Mouse (Mus musculus) lung, adult 18-20 months (tissue): ENCODE measurements around the gene Gm14214.

Source experiments
- DNase-seq, 2 experiments: peaks; one replicate each; pipeline ENCODE4 v3.0.0; 2022; ENCODE audit warnings: mixed read lengths in 2 of 2

The Gm14214 gene

DNA sequence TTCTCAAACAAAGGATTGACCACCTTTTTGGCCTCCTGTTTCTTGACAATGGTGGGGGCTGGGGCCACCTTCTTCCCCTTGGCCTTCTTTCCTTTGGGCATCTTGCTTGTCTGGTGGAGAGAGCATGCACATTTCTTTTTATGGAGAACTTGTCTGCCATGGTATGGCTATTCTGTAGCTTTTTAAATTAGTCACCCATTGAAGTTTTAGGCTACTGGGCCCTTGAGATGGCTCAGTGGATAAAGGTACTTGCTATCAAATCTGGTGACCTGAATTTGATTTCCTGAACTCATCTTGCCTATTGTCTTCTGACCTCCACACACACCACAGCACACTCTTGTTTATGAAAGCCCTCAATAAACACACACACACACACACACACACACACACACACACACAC is at the start of gene Gm14214:
TSS of gene Gm14214 (minus strand) at position 101 of the 400 bp plus-strand sequence.
- no peak for DNase-seq

DNA sequence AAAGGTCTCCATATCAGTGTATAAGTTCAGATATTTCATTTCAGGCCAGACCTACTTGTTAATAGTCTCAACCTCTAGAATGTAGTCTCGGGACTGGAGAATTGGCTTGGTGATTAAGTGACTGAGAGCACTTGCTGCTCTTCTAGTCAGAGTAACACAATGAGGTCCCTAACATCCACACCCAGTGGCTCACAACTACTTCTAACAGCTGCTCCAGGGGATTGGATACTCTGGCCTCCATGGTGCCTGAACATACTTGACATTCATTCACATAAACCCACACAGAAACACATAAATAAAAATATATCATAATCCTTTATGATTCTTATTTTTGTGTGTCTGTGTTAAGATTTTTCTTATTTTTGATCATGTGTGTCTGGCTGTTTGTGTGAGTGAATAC is 48.8 kb upstream of the Gm14214 start:
- DNase-seq: no peak

DNA sequence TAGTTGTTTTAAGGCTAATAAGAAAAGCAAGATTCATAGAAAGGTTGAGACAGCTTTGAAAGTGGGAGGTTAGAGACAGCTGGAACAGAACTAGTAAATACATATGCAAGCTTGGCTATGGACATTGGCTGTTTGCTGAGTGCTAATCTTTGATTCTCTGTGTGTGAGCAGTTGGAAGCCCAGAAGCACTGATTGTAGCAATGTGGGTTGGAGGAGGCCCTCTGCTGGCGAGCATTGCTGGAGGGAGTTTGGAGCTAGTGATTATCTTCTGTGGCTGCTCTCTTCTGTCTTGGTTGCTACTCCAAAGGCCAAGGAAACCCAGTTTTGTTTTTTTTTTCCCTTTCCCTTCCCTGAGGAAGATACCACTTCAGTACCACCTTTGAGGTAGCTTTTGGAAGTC is 48.0 kb upstream of the Gm14214 start:
- peak; percentile 21 to 42 for DNase-seq

DNA sequence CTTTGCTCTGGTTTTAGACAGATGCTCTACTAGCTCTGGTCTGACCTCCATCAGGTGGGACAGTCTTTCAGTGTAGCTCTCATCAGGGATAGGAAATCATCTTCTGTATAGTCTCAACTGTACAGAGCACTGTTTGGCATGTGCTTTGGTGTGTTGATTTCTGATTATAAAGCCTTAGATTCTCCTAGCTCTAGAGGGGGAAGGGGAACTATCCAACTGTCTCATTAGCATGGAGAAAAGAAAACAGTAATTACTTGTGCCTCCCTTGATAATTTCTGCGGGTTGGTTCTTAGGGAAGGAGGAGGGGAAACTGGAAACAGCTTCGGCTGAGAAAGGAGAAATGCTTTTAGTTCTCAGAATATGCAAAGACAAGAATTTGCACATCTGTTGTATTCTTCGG is 47.3 kb upstream of the Gm14214 start:
- no peak for DNase-seq

DNA sequence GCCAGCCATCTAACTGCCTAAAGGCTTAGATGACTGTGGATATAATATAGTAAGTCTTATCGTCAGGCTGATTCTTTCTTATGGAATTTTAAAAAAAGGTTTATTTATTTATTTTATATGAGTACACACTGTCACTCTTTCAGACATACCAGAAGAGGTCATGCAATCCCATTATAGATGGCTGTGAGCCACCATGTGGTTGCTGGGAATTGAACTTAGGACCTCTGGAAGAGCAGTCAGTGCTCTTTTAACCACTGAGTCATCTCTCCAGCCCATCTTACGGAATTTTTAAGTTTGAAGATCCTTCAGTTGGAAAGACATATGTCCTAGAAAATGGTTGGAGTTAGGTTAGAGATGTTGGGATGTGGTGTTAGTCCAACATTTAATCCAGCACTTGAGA is 43.6 kb upstream of the Gm14214 start:
- DNase-seq: no peak

DNA sequence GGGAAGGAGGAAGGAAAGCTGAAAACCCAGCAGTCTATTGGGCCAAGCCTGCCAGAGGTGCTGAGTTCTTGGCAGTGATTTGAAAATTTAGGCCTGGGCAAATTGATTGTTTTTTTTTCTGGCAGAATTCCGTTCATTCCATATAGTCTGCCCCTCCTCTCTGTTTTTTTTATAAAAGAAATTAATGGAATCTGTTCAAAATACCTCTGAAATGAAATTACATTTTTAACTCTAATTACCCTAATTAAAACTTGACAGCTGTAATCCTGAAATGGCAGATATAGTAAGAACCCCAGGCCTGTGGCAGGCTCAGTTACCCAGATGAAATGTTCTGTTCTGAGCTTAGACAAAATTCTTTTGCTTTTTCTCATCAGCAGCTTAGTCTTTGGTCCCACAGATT is 41.0 kb upstream of the Gm14214 start:
- no peak for DNase-seq

DNA sequence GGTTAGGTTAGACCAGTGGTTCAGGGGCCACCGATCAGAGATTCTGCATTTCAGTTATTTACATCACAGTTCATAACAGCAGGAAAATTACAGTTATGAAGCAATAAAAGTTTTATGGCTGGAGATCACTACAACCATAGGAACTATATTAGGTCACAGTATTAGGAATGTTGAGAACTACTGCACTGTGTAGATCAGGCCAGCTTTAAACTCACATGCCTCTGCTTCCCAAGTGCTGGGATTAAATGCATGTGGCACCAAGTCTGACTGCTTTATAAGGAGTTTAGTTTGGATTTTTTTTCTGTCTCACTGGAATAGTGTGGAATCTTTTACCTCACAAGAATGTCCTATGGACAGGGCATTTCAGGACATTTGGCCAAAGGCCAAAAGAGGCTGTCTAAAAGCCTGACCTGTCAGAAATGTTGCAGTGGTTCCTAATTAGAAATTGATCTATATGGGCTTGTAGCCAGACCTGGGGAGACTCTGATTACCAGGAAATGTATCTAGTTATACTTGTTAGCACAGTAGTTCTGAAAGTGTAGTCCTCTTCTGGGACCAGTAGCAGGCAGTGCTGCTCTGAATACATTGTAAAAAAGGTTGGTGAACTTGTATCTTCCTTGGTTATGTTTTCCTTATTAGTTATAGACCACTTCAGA is 39.4 kb upstream of the Gm14214 start:
- peak in 1 of 2 experiments; percentile 34 for DNase-seq

DNA sequence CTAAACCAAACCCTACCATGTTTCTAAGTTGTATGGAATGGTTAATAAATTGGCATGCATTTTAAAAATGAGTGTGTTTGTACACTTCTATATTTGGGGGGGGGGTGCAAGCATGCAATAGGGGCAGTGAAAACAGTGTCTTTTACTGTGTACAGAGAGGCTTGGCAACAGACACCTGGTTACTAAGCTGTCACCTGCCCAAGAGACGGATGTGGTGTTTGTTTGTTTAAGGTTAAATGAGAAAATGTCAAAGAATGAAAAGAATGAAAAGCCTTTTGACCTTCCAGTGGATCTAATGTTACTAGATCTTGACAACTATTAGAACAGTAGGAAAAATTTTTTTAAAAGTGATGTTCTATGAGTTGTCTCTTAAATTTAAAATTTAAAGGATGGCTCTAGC is 37.9 kb upstream of the Gm14214 start:
- no peak for DNase-seq

DNA sequence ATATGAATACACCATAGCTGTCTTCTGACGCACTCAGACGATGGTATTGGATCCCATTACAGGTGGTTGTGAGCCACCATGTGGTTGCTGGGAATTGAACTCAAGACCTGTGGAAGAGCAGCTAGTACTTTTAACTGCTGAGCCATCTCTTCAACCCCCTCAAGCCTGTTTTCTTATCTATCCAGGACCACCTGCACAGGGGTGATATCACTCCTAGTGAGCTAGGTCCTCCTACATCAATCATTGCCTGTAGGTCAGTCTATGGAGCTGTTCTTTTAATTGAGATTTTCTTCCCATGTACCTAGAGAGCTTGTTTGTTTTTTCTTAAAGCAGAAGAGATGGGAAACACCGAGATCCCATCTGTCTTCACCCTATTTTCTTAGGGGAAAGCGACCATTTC is 34.0 kb upstream of the Gm14214 start:
- no peak for DNase-seq

DNA sequence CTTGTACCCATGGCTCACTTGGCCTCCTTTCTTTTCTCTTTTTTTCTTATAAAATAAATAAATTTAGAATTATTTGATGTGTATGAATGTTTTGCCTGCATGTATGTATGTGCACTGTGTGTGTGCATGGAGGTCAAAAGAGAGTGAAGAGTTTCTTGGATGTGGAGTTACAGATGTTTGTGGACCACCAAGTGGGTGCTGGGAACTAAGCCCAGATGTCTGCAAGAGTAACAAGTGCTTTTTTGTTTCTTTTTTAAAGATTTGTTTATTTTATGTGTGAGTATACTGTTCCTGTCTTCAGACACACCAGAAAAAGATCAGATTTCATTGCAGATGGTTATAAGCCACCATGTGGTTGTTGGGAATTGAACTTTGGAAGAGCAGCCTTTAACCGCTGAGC is 33.5 kb upstream of the Gm14214 start:
- no peak for DNase-seq

DNA sequence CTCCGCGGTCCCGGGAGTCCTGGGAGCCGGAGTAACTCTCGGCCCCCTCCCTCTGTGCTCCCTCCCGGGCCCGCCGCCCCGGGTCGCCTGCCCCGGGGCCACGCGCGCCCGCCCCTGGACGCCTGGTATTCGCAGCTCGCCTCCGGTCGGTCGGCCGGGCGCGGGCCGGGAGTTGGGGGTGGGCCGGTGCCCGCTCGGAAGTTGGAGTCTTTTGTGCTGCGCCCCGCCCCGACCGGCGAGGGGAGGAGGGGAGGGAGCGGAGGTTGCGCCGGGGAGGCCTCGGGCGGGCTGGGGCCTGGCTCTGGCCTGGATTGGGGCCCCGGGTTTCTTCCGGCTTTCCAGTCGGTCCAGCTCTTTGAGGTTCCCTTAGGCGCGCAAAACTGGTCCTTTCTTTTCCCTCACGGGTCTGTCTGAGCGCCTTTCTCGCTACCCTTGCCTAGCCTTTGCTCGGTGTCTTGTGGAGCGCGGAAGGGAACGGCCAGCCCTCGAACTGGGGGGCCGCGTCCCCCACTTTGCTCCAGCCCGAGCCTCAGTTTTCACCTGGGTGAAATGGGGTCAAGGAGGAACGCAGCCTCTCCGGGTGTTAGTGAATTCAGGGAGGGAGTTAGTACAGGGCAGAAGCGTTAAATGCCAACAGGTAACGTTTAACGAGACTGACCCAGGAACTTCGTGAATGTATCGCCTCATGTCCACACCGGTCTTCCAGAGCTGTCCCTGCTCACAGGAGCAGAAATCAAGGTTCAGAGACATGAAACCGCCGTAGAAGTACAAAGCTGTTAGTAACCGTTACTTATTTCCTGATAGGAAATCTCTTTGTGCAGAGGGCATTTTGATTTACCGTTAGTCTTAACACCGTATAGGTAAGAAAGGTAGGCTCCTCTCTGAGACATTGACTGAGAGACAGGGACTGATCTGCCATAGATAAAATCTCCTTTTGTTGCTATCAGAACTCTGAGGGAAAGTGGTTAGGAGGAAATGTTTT is 22.1 kb upstream of the Gm14214 start:
- DNase-seq: peak; percentile 87 to 90

DNA sequence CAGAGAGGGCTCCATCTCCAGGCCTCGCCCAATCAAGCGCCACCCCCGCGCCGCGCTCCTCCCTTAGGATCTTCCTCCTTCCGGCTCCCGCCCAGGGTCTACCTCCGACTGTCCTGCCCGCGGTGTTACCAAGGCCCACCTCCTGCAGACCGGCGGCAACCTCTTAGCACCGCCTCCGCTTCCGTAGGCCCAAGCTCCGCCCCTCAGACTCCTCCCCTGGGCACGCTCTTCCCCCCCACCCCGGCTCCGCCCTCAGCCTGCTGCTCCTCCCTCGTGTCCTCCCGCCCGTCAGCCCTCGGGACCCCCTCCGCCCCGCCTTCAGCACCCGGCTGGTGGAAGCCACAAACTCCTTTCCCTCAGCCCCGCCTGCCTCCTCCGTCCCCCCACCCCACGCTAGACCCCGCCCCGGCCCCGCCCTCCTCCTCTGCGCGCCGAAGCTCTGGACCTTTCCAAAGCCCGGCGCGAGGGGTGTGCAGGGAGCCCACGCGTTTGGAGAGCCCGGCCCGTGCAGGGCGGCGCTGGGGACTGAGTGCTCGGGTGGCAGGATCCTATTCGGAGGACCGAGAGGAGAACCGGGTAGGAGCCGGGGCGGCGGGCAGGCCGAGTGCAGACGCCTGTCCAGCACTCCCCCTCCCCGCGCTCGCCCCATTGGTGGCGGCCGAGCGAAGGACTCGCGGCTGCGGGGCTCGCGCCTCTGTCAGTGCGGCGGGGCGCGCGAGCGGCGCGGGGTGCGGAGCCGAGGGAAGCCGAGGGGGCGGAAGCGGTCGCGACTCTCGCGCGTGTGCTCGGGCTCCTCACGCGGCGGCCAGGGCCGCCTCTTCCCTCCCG is 21.0 kb upstream of the Gm14214 start, which contains the start of the genes Raly and a:
TSS of gene Raly (plus strand) at position 441 of the 828 bp plus-strand sequence.
TSS of gene a (plus strand) at position 747 of the 828 bp plus-strand sequence.
- DNase-seq: peak; percentile 98 to 99

DNA sequence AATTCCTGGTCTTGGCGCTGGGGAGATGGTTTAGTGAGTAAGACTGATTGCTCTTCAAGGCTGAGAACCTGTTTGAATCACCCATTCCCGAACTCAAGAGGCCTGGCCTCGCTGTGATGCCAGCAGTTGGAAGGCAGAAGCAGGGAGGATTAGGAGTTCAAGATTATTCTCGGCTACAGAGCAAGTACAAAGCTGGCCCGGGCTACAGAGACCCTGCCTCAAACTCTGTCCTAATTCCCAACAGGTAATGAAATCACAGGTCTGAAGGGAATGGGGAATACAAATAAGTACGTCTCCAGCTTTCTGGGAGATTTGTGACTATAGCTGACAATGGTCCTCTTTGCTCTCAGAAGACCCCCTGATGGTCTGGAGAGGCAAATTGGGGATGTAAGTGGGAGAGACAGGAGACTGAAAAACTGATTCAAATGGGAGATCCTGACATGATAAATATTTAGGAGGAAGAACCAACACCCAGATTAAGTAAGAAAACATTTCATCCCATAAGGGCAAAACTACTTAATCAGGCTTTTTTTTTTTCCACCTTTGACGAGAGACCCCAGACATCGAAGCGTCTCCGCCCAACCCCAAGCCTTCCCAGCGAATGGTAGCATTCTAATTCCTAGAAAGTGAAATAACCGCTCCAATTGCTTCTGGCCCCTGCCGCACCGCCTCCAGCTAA is 20.3 kb upstream of the Gm14214 start:
- DNase-seq: no peak

DNA sequence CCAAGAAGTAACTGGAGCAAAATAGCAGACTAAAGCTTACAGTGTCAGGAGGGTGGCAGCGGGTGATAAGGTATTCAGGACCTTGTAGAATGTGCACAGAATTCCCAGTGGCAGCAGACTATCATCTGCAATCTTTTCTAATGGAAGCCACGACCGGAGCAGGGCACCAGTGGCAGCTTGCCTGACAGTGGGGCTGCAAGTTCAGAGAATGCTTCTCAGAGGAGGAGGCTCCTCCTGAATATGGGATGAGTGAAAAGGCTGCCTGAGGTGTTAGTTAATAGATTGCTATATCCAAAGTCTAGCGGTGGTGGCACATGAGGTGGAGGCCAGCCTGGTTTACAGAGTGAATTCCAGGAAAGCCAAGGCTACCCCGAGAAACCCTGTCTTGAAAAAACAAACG is 19.6 kb upstream of the Gm14214 start:
- no peak for DNase-seq

DNA sequence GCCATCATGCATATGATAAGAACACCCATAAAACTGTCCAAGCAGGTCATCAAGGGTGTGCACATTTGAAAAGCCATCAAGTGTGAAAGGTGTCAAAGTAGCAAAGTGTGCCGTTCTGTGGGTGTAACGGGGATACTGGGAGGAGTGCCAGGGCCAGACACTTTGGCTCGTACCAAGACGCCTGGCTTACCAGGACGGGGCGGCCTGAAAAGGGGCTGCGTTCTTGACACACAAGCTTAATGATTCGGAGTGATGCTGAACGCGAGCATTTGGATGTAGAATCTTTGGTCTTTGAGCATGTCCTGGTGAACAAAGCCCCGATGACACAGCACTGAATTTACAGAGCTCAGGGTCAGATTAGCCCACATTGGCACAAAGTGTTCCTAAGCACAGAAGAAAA is 16.9 kb upstream of the Gm14214 start:
- no peak for DNase-seq

DNA sequence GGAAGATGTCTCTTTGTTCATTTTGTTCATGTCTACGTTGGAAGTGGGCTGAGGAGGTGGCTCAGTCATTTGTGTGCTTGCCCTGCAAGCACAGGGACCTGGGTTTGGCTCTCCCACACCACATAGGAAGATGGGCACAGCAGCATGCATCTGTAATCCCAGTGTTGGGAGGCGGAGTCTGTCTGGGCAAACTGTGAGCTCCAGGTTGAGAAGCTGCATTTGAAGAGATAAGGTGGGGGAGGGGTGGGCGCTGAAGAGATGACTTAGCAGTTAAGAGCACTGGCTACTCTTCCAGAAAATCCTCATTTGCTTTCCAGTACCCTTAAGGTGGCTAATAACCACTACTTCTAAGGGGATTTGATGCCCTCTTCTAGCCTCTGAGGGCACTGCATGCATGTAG is 16.4 kb upstream of the Gm14214 start:
- DNase-seq: no peak

DNA sequence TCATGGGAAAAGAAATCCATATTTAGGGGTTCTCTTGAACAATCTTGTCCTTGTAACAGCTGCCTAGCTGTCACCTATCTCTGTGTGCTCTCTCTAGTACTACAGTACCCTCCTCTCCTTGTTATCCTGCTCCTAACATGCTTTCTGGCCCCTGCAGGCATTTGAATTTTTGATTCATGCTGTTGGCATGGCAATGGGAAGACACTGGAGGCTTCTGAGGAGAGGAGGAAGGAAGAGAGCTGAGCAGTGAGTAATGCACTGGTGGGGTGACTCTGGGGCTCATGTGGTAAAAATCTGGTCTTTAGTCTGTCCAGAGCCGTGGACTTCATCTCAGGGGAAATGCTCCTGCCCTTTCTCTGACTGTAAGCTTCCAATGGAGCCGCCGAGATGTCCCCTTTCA is 15.5 kb upstream of the Gm14214 start:
- DNase-seq: no peak

DNA sequence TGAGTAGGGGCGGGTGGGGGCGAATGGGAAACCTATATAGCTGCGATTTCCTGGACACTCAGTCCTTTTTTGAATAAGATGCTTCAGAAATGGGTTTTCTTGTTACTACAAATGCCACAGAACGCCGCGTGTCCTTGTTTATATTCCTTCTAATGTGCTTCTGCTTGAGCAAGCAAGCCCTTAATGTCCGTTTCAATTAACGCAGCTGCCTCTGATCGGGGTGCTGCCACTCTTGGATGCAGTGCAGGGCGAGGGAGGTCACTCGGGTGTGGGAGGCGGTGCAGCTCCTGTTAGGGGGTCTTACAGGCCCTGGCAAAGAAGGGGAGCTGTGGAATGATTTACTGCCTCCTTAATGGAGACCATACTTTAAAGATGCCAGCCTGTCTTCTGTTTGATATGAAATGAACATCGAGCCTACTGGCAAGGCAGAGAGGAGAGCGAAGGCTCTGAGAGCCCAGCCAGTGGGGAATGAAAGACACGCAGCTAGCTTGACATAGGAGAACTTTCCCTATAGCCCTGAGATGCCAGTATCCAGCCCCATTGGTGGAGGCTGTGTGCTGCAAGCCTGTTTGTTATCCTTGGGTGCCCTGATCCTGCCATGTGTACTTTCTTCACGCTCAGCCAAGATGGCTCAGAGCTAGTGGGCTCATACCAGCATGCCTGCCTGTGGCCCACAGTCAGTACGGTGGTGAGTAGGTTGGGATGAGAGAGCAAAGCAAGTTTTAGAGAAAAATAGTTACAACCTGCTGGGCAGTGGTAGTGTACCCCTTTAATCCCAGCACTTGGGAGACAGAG is 13.2 kb upstream of the Gm14214 start:
- no peak for DNase-seq

DNA sequence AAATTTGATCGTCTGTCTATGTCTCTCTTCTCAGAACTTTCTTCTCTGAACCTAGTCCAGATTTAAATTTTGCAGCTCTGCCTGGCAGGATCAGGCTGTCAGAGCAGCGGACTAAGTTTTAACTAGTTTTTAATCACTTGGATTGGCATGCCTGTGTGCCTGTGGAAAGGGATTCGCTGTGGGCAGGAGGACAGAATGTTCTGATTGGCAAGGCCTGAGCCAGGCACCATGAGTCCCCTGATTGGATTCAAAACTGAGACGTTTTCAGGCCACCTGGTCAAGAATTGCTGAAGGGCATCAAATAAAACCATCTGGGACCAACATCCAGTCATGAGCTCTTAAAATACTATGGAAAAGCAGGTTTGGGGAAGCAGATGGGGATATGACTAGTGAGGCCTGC is 12.5 kb upstream of the Gm14214 start:
- no peak for DNase-seq

DNA sequence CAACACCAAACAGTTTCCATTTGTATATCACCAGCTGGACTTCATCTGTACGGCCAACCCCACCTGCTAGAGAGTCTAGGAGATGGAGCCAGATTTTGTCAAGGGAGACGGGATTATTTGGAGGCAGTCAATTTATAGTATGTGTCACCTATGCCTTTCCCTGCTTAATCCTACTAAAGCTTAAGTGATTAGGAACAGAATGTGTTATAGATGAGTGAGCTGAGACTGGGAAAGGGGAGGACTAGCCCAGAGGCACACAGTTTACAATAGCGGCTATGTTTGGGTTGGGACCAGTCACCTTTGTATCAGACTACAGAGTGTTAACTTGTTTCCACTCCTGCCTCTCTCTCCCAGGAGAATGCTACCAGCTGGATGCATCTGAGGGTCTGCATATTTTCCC is 9.8 kb upstream of the Gm14214 start:
- DNase-seq: no peak

DNA sequence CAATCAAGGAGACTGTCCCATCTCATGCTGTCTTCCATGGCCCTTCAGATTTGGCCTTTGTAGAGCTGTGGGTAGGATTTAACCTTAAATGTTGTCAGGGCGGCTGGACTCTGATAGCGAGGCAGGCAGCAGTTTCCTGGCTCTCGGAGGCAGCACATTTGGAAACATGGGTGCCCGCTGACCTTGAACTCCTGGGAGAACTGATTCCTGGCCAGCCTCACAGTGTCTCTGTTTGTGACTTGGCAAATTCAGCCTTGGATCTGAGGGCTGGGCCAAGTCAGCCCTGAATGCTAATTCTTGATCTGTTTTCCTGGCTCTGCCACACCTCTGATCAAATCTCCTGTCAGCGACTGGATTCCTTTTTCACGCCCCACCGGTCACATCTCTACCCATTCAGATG is 6.7 kb upstream of the Gm14214 start:
- no peak for DNase-seq

DNA sequence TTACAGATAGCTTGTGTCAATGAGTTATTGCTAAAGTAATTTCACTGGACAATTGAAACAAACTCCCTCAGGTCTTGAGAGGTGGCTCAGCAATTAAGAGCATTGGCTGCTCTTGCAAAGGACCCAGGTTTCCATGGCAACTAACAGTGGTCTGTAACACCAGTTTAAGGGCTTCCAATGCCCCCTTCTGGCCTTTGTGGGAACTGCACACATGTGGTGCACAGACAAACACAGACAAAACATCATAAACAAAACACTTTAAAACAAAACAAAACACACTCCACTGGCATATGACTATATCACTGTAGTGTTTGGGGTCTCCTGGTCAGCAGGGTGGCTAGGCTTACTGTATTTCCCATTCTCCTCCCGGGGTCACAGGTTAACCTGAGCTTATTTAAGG is 4.2 kb upstream of the Gm14214 start:
- no peak for DNase-seq
